Mouse (Mus musculus) neural tube, embryonic 12.5 days (tissue): ENCODE measurements around the gene Slc5a5. TPM values are rescaled to one million over a fixed set of nuclear protein-coding genes. Genes with fewer than 3 reads are reported as not detected.

Source experiments
- ATAC-seq: fragments of 200-750 bp; cut with Nextera tagmentation; 2 replicates; pipeline ENCODE4 v1.8.0; 2017; ENCODE audit warnings: low read depth, mild to moderate bottlenecking, moderate TSS enrichment, moderate library complexity; ENCODE audit not compliant: low FRiP score
- H3K27ac ChIP-seq: fragments of 300-500 bp; sonication (generic); 2 replicates; pipeline ENCODE4 v1.5.1; 2016
- H3K27me3 ChIP-seq: fragments of 300-500 bp; sonication (generic); replicated peaks from 2 replicates; pipeline ENCODE4 v1.6.1; 2016; ENCODE audit warnings: mild to moderate bottlenecking
- H3K36me3 ChIP-seq: fragments of 300-500 bp; sonication (generic); 2 replicates; pipeline ENCODE4 v1.6.1; 2016; ENCODE audit warnings: mild to moderate bottlenecking
- H3K4me1 ChIP-seq: fragments of 300-500 bp; sonication (generic); 2 replicates; pipeline ENCODE4 v1.6.1; 2016
- H3K4me2 ChIP-seq: fragments of 300-500 bp; sonication (generic); replicated peaks from 2 replicates; pipeline ENCODE4 v1.6.1; 2016; ENCODE audit warnings: mild to moderate bottlenecking
- H3K4me3 ChIP-seq: fragments of 300-500 bp; sonication (generic); 2 replicates; pipeline ENCODE4 v1.5.1; 2016
- H3K9ac ChIP-seq: fragments of 300-500 bp; sonication (generic); 2 replicates; pipeline ENCODE4 v1.6.1; 2016; ENCODE audit warnings: mild to moderate bottlenecking
- H3K9me3 ChIP-seq: fragments of 300-500 bp; sonication (generic); 2 replicates; pipeline ENCODE4 v1.6.1; 2016; ENCODE audit warnings: mild to moderate bottlenecking
- WGBS: fragments of 180-500 bp; shearing (Covaris S2); methylation state at CpG from one replicate; pipeline ENCODE4 v1.1.7; 2016; 5-methylcytosine and 5-hydroxymethylcytosine counted together
- polyA plus RNA-seq: library from polyadenylated mRNA; unstranded; fragments of >200 nt; fragmentation: Nextera tagmentation; extraction: Ambion mirVana; gene quantifications from 2 replicates; pipeline ENCODE4 v1.2.1, GENCODE M21; 2016

Gene Slc5a5
- 0.91 and 1.5 TPM in 2 replicates for polyA plus RNA-seq

DNA sequence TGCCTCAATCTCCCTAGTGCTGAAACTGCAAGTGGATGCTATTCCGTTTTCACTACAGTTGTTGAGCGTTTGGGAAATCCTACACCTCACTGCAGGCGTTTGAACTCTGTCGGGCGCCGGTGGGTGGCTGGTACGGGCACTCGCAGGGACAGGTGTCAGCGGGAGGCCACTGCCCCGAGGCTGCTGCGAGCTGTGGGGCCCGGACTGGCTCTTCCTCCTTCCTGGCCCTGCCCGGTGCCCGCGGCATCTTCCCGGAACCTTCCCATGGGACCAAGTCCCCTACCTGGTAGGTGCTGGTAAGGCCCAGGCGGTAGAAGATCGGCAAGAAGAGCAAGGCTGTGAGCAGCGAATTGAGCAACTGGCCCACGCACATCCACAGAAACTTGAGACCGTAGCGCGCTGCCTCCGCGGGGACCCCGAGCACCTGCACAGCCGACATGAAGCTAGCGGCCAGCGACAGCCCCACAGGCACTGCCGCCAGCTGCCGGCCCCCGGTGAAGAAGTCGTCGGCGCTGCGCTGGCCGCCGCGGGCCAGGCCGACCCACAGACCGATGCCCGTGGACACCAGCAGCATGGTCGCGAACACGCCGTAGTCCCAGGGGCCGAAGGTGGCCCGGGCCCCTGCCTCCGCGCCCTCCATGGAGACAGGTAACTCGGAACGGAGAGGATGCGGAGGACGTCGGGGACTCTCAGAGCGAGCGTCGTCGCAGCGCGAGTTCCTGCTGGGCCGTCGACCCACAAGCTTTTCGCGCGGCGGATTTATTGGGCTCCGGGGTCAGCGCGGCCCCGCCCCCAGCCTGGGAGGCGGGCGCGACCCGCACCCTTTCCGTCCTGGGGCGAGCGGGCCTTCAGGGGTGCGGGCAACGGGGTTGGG lies at the start of gene Slc5a5:
TSS of gene Slc5a5 (minus strand) at position 736 of the 874 bp plus-strand sequence.
- Histone ChIP-seq H3K9me3 (no peaks in the 10 kb centered on the region), H3K27me3 (peaks cover 66% of the 10 kb centered on the region), H3K27ac (no peak within 1 kb of the TSS)

GRCm38 (mm10) chr8:70941478-70941877 lies 48.9 kb upstream of the Slc5a5 start:
- WGBS = 76% methylated on average over 2 of the region's 2 CpGs

More for the DNA sequence above, at the start of gene Slc5a5:
- 3% methylated on average over 80 of the region's 80 CpGs for WGBS
- Histone ChIP-seq H3K36me3 (peaks cover 26% of the 10 kb centered on the region), H3K4me3 (peak within 1 kb of the TSS; percentile 28), H3K9ac (peak within 1 kb of the TSS; percentile 51), H3K4me2 (peak within 1 kb of the TSS; percentile 53), H3K4me1 (peaks cover 26% of the 10 kb centered on the region)
- no peak for ATAC-seq

GRCm38 (mm10) chr8:70937200-70937599 lies 44.6 kb upstream of the Slc5a5 start:
- H3K4me3 ChIP-seq = no peak overlapping the region
- H3K4me1 ChIP-seq = no peaks in the 10 kb centered on the region
- no peak overlapping the region for H3K9ac ChIP-seq
- peaks cover 7% of the 10 kb centered on the region for H3K36me3 ChIP-seq
- WGBS = 86% methylated on average over 6 of the region's 6 CpGs
- H3K27me3 ChIP-seq = no peaks in the 10 kb centered on the region
- no peak overlapping the region for H3K27ac ChIP-seq
- no peak overlapping the region for H3K4me2 ChIP-seq
- ATAC-seq = no peak
- no peaks in the 10 kb centered on the region for H3K9me3 ChIP-seq

More at GRCm38 (mm10) chr8:70941478-70941877, 48.9 kb upstream of the Slc5a5 start:
- no peak overlapping the region for H3K4me3 ChIP-seq
- H3K4me2 ChIP-seq = no peak overlapping the region
- H3K36me3 ChIP-seq = no peaks in the 10 kb centered on the region
- H3K27ac ChIP-seq = no peak overlapping the region
- ATAC-seq = no peak
- no peaks in the 10 kb centered on the region for H3K9me3 ChIP-seq
- no peaks in the 10 kb centered on the region for H3K27me3 ChIP-seq
- no peak overlapping the region for H3K9ac ChIP-seq
- H3K4me1 ChIP-seq = no peaks in the 10 kb centered on the region

- Histone ChIP-seq H3K36me3 (peaks cover 11% of the 10 kb centered on the region), H3K4me2 (no peak overlapping the region), H3K27me3 (no peaks in the 10 kb centered on the region), H3K9me3 (no peaks in the 10 kb centered on the region), H3K27ac (no peak overlapping the region), H3K4me1 (no peaks in the 10 kb centered on the region), H3K9ac (no peak overlapping the region), H3K4me3 (no peak overlapping the region)
- ATAC-seq = no peak
- 69% methylated on average over 7 of the region's 7 CpGs for WGBS
Observed at GRCm38 (mm10) chr8:70934786-70935185, 42.2 kb upstream of the Slc5a5 start.

DNA sequence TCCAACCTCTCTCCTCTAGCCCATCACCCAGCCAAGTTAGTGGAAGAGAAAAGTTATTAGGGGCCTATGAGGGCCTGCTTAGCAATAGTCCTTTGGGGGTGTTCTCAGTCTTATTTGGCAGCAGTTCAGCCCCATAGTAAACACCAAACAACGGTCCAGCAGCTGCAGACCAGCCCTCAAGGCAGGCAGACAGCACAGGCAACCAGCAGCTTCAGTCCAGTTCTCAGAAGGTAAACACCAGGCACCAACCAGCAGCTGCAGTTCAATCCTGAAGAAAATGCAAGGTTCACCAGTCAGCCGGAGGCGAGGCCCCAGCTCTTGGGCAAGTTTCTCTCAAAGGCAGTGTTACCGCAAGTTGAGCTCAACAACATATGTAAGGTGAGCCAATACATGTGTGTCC lies 40.5 kb upstream of the Slc5a5 start:
- H3K36me3 ChIP-seq = peaks cover 11% of the 10 kb centered on the region
- H3K27me3 ChIP-seq = no peaks in the 10 kb centered on the region
- H3K27ac ChIP-seq = no peak overlapping the region
- no peak overlapping the region for H3K4me2 ChIP-seq
- no peaks in the 10 kb centered on the region for H3K9me3 ChIP-seq
- H3K9ac ChIP-seq = no peak overlapping the region
- ATAC-seq = no peak
- 90% methylated on average over 4 of the region's 4 CpGs for WGBS
- H3K4me1 ChIP-seq = no peaks in the 10 kb centered on the region
- no peak overlapping the region for H3K4me3 ChIP-seq

- ATAC-seq = no peak
- no peaks in the 10 kb centered on the region for H3K4me1 ChIP-seq
- H3K36me3 ChIP-seq = peaks cover 11% of the 10 kb centered on the region
- H3K27me3 ChIP-seq = no peaks in the 10 kb centered on the region
- H3K4me2 ChIP-seq = no peak overlapping the region
- no peak overlapping the region for H3K9ac ChIP-seq
- H3K27ac ChIP-seq = no peak overlapping the region
- no peak overlapping the region for H3K4me3 ChIP-seq
- H3K9me3 ChIP-seq = no peaks in the 10 kb centered on the region
- 91% methylated on average over 11 of the region's 11 CpGs for WGBS
Observed at GRCm38 (mm10) chr8:70931731-70932130, 39.2 kb upstream of the Slc5a5 start.

- Histone ChIP-seq H3K4me3 (no peak overlapping the region), H3K4me2 (no peak overlapping the region), H3K27me3 (no peaks in the 10 kb centered on the region), H3K9ac (no peak overlapping the region), H3K36me3 (peaks cover 11% of the 10 kb centered on the region), H3K27ac (no peak overlapping the region), H3K4me1 (no peaks in the 10 kb centered on the region), H3K9me3 (no peaks in the 10 kb centered on the region)
- ATAC-seq = no peak
- WGBS = 90% methylated on average over 5 of the region's 5 CpGs
Observed at GRCm38 (mm10) chr8:70928778-70929322, 36.3 kb upstream of the Slc5a5 start.

DNA sequence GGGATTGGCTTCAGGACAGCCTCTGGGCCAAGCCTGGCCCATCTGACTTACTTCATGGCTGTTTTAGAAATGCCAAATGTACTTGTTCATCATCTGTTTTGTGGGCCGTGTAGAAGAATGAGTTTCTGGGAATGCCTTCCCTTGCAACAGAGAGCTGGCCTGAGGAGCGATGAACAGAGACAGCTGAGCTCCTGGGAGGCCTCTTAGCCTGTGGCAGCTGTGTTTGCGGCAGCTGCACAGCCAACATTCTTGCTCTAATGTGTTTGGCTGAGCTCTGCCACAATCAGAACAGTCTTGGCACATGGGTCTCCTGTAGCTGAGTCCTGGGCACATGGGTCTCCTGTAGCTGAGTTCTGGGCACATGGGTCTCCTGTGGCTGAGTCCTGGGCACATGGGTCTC lies 35.5 kb upstream of the Slc5a5 start:
- Histone ChIP-seq H3K9me3 (no peaks in the 10 kb centered on the region), H3K36me3 (peaks cover 9% of the 10 kb centered on the region), H3K4me1 (no peaks in the 10 kb centered on the region), H3K27ac (no peak overlapping the region), H3K4me3 (no peak overlapping the region), H3K9ac (no peak overlapping the region), H3K4me2 (no peak overlapping the region), H3K27me3 (no peaks in the 10 kb centered on the region)
- ATAC-seq = no peak
- 87% methylated on average over 3 of the region's 3 CpGs for WGBS

GRCm38 (mm10) chr8:70926396-70926795 lies 33.8 kb upstream of the Slc5a5 start:
- WGBS = 91% methylated on average over 5 of the region's 5 CpGs
- no peak overlapping the region for H3K4me2 ChIP-seq
- no peak overlapping the region for H3K4me3 ChIP-seq
- no peak overlapping the region for H3K9ac ChIP-seq
- H3K9me3 ChIP-seq = no peaks in the 10 kb centered on the region
- no peak for ATAC-seq
- no peak overlapping the region for H3K27ac ChIP-seq
- H3K27me3 ChIP-seq = no peaks in the 10 kb centered on the region
- no peaks in the 10 kb centered on the region for H3K4me1 ChIP-seq
- H3K36me3 ChIP-seq = no peaks in the 10 kb centered on the region; the same call in 1 of the 2 replicates

DNA sequence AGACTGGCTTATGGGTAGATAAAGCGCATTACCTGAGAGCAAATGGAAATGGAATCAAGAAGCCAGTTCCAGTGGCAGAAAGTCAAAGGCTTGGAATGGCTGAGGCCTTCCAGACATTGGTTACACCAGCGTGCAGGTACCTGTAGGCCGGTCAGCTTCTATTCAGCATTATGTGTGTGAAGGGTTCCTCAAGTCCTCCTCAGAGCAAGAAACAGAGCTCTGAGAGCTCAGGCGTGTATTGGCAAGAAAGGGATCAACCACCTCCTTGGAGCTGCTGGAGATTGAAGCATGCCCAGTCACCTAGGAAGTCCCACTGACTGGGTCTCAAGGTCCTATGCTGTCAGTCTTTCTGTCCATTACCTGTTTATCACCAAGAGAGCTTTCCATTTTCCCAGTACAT lies 33.2 kb upstream of the Slc5a5 start:
- H3K9me3 ChIP-seq = no peaks in the 10 kb centered on the region
- no peaks in the 10 kb centered on the region for H3K4me1 ChIP-seq
- 92% methylated on average over 4 of the region's 4 CpGs for WGBS
- no peak overlapping the region for H3K9ac ChIP-seq
- H3K4me2 ChIP-seq = no peak overlapping the region
- H3K36me3 ChIP-seq = peaks cover 6% of the 10 kb centered on the region; the same call in 1 of the 2 replicates
- H3K27me3 ChIP-seq = no peaks in the 10 kb centered on the region
- no peak overlapping the region for H3K27ac ChIP-seq
- ATAC-seq = no peak
- no peak overlapping the region for H3K4me3 ChIP-seq

DNA sequence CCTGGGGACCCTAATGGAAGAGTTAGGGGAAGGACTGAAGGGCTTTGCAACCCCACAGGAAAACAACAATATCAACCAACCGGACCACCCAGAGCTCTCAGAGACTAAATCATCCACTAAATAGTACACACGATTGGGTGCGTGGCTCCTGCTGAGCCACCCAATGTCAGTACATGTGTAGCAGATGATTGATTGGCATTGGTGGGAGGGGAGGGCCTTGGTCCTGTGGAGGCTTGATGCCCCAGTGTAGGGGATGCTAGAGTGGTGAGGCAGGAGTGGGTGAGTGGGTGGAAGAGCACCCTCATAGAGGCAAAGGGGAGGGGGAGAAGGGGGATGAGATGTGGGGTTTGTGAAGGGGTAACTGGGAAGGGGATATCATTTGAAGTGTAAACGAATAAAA lies 31.6 kb upstream of the Slc5a5 start:
- no peaks in the 10 kb centered on the region for H3K9me3 ChIP-seq
- WGBS = 91% methylated on average over 4 of the region's 4 CpGs

DNA sequence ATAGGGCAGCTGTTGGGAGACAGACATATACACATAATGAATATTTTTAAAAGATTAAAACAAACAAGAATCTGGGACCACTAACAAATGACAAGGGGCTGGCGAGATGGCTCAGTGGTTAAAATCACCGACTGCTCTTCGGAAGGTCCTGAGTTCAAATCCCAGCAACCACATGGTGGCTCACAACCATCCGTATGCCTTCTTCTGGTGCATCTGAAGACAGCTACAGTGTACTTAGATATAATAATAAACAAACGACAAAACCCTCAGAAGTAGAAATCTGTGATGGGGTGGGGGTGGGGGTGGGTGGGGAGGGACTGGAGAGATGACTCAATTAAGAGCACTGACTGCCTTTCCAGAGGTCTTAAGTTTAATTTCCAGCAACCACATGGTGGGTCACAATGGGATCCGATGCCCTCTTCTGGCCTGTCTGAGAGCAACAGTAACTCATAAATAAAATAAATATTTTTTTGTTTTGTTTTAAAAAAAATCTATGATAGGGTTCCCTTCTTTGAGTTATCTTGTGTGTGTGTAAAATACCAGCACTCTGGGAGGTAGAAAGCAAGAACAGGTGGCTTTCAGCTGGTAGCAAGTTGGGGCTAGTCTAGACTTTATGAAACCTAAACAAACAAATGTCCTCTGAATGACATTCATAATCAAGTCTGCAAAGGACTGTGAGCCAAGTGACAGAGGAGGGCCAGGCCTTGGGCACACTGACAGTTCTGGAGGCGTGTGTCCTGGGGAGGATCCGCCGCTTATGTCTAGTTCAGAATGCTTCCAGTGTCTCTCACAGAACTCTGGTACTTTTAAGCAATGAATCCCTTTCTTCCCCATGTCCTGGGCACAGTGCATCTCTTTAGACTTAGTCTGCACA lies 27.7 kb upstream of the Slc5a5 start:
- H3K4me3 ChIP-seq = no peak overlapping the region
- WGBS = 91% methylated on average over 9 of the region's 9 CpGs
- H3K4me1 ChIP-seq = no peaks in the 10 kb centered on the region
- H3K9me3 ChIP-seq = no peaks in the 10 kb centered on the region
- ATAC-seq = no peak
- H3K27me3 ChIP-seq = no peaks in the 10 kb centered on the region
- no peak overlapping the region for H3K9ac ChIP-seq
- peaks cover 49% of the 10 kb centered on the region for H3K36me3 ChIP-seq
- no peak overlapping the region for H3K4me2 ChIP-seq
- no peak overlapping the region for H3K27ac ChIP-seq

More for the DNA sequence above, 31.6 kb upstream of the Slc5a5 start:
- Histone ChIP-seq H3K4me2 (no peak overlapping the region), H3K27ac (no peak overlapping the region), H3K4me1 (no peaks in the 10 kb centered on the region), H3K4me3 (no peak overlapping the region), H3K36me3 (peaks cover 15% of the 10 kb centered on the region), H3K27me3 (no peaks in the 10 kb centered on the region), H3K9ac (no peak overlapping the region)
- no peak for ATAC-seq
